Mouse (Mus musculus) T-helper 1 cell (primary cell): ENCODE measurements around the gene Retnlg.
"Not testable (repeated sequence)": the region's sequence is repeated elsewhere in the genome, so short reads cannot be mapped to it uniquely, and the experiment has no call there.

Source experiments
- in situ Hi-C: fragments of 300-600 bp; cut with MboI, MseI; formaldehyde crosslinking; loops from one replicate; pipeline ENCODE4 v1.15.1; 2025; ENCODE audit warnings: high pct_unique_total_duplicates

Retnlg gene

GRCm38 (mm10) chr16:48872321-48872720, at the start of gene Retnlg:
Gene Retnlg, plus strand, starts transcription at chr16:48872621.
- in situ Hi-C loops, result no loop called here

GRCm38 (mm10) chr16:48826474-48826873, 45.9 kb upstream of the Retnlg start:
- in situ Hi-C loops, result loop anchor here (10.0 kb wide), 1 partner anchor 382 kb away; no protein-coding TSS in a partner anchor

- in situ Hi-C loops, result loop anchor here (10.0 kb wide), 1 partner anchor 383 kb away; no protein-coding TSS in a partner anchor
These were observed 44.8 kb upstream of the Retnlg start for GRCm38 (mm10) chr16:48827625-48828024.

GRCm38 (mm10) chr16:48829060-48829459, 43.4 kb upstream of the Retnlg start:
- in situ Hi-C loops, result loop anchor here (10.0 kb wide), 1 partner anchor 384 kb away; no protein-coding TSS in a partner anchor

GRCm38 (mm10) chr16:48832055-48832454, 40.4 kb upstream of the Retnlg start:
- in situ Hi-C loops, result no loop called here

GRCm38 (mm10) chr16:48833626-48834025, 38.8 kb upstream of the Retnlg start:
- in situ Hi-C loops, result not testable (repeated sequence)

GRCm38 (mm10) chr16:48842266-48842665, 30.2 kb upstream of the Retnlg start, which contains the start of gene Retnla:
Gene Retnla, plus strand, starts transcription at chr16:48842551.
- in situ Hi-C loops, result no loop called here

- in situ Hi-C loops, result no loop called here
These were observed 28.6 kb upstream of the Retnlg start for GRCm38 (mm10) chr16:48843671-48844386.

GRCm38 (mm10) chr16:48865004-48865403, 7.4 kb upstream of the Retnlg start:
- in situ Hi-C loops, result not testable (repeated sequence)

GRCm38 (mm10) chr16:48867690-48868089, 4.7 kb upstream of the Retnlg start:
- in situ Hi-C loops, result no loop called here

- in situ Hi-C loops, result no loop called here
These were observed 3.8 kb upstream of the Retnlg start for GRCm38 (mm10) chr16:48868663-48869062.

- in situ Hi-C loops, result no loop called here
These were observed 2.8 kb upstream of the Retnlg start for GRCm38 (mm10) chr16:48869671-48870070.

- in situ Hi-C loops, result no loop called here
These were observed 667 bp upstream of the Retnlg start for GRCm38 (mm10) chr16:48871754-48872153.

- in situ Hi-C loops, result no loop called here
These were observed 18.3 kb downstream of the Retnlg start for GRCm38 (mm10) chr16:48890733-48891132.

GRCm38 (mm10) chr16:48899868-48900267, 27.4 kb downstream of the Retnlg start:
- in situ Hi-C loops, result no loop called here

GRCm38 (mm10) chr16:48911184-48911583, 38.8 kb downstream of the Retnlg start:
- in situ Hi-C loops, result no loop called here

GRCm38 (mm10) chr16:48913206-48913605, 40.8 kb downstream of the Retnlg start:
- in situ Hi-C loops, result no loop called here

- in situ Hi-C loops, result no loop called here
These were observed 51.3 kb downstream of the Retnlg start for GRCm38 (mm10) chr16:48923724-48924123.
